Mouse (Mus musculus): ENCODE data around the gene Car9.
"Not testable (repeated sequence)": the region's sequence is repeated elsewhere in the genome, so short reads cannot be mapped to it uniquely, and the experiment has no call there.

The Car9 gene

GRCm38 (mm10) chr4:43506536-43507185 is at the start of gene Car9:
Gene Car9 (plus strand): TSS chr4:43506966.
- peak; percentile 86 to 88 for DNase-seq

DNA sequence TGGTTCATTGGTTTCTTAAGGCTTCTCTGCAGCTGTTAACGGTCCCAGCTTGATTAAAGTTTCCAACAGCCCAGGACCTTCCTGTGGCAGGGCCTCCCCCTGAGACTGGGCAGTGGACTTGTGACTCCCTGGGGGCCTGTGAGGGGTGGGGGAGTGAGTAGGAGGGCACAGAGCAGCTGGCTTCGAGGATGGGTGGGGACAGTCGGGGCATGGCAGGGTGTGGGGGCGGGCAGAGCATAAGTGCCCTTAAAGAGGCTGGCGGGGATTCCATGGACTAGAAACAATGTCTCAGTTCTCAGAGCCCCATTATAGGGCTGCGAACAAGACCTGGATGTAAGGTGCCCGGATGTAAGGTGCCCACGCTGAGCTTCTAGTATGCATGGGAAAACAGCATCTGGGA is 49.6 kb upstream of the Car9 start:
- no peak for DNase-seq

- no peak for DNase-seq
Observed at GRCm38 (mm10) chr4:43463102-43463501, 43.7 kb upstream of the Car9 start.

GRCm38 (mm10) chr4:43465935-43466334 is 40.8 kb upstream of the Car9 start:
- DNase-seq: no peak

GRCm38 (mm10) chr4:43466872-43467271 is 39.9 kb upstream of the Car9 start:
- DNase-seq: no peak

- no peak for DNase-seq
Observed at GRCm38 (mm10) chr4:43470301-43470700, 36.5 kb upstream of the Car9 start.

- DNase-seq: no peak
Observed at GRCm38 (mm10) chr4:43473636-43474035, 33.1 kb upstream of the Car9 start.

GRCm38 (mm10) chr4:43476604-43477003 is 30.2 kb upstream of the Car9 start:
- DNase-seq: no peak

DNA sequence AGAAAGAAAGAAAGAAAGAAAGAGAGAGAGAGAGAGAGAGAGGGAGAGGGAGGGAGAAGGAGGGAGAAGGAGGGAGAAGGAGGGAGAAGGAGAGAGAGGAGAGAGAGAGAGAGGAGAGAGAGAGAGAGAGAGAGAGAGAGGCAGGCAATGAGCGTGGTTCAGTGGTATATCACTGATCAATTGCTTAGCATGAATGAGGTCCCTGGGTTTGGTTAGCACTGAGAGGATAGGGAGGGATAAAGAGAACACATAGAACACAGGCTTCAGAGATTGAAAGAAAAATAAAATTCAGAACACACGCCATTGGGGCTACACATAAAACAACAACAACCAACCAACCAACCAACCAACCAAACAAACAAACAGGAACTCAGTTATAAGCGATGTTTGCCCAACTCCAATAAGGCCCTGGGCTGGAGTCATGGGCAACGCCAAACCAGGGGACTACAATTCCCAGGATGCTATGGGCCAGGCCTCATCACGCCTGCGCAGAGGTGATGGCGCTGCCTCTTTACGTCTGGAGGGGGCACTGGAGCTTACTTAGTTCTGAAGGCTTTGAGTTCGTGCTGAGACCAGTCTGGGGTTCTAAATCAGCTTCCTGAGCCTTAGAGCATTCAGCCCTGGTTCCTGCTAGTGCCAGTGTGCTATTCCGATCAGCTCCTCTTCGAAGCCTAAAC is 28.8 kb upstream of the Car9 start:
- peak; percentile 83 to 85 for DNase-seq

DNA sequence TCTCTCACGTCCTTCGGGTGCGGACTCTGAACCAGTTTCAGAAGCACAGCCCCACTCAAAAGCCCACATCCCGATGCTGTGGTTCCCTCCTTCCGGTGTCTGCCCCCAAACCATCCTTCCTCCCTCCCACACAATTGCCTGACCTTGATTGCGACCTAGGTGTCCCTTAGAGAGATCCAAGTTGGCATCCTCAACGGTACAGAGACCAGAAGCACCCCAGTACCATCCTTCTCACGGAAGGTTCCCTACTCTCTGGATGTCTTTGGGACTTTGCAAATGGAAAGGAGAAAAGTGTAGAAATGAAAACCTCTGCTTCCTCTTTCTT is 28.3 kb upstream of the Car9 start:
- DNase-seq: no peak

DNA sequence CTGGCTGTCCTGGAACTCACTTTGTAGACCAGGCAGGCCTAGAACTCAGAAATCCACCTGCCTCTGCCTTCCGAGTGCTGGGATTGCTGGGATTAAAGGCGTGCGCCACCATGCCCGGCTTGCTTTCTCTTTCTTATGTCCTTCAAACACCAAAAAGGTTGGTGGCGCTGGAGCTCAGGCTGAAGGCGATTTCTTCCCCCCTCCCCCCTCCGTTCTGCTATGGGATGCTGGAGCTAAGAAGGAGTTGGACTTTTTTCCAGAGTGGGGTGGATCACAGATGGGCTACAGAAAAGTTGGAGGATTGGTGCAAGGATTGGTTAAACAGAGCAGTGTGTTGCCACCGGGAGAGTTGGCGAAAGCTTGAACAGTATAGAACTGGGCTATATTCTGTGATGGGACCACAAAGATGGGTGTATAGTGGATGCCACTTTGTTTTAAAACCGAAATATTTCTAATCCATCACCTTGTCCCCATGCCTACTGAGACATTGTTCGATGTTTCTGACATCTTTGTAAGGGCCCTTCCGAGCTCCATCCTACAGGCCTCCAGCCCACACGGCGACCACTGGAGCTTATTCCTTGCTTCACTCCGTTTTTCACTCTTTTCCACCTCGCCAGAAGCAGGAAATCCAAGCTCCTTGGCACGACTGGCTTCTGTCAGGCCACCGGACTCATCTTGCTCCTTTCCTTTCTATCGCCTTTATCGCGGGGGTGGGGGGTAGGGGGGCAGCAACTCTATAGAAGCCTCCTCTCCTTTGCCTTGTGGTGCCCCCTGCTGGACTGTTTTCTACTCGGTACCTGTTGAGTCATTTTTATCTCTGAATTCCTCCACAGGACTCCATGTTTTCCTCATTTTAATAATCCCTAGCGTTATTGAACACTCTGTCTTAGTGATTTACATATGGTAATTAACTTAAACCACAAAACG is 27.6 kb upstream of the Car9 start:
- DNase-seq: peak; percentile 43 to 49

- no peak for DNase-seq
Observed at GRCm38 (mm10) chr4:43480985-43481384, 25.8 kb upstream of the Car9 start.

- DNase-seq: no peak
Observed at GRCm38 (mm10) chr4:43481894-43482456, 24.8 kb upstream of the Car9 start.

DNA sequence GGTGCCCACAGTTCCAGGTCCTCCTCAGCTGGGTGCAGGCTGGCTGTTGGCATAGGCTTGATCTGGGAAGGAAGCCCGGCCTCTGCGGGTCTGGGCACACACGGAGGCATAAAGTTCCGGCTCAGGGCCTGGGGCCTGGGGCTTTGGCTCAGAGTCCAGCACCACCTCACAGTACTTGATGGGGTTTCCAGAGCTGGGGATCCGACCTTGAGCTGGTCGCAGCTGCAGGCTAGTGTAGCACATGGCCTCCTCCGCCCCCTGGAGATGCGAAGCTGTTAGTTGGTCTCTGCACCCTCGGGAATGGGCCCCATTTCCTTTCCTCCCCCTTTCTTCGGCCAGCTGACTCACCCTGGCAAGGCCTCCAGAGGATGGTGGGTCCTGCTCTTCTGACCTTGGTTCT is 24.2 kb upstream of the Car9 start:
- peak; percentile 46 to 52 for DNase-seq

DNA sequence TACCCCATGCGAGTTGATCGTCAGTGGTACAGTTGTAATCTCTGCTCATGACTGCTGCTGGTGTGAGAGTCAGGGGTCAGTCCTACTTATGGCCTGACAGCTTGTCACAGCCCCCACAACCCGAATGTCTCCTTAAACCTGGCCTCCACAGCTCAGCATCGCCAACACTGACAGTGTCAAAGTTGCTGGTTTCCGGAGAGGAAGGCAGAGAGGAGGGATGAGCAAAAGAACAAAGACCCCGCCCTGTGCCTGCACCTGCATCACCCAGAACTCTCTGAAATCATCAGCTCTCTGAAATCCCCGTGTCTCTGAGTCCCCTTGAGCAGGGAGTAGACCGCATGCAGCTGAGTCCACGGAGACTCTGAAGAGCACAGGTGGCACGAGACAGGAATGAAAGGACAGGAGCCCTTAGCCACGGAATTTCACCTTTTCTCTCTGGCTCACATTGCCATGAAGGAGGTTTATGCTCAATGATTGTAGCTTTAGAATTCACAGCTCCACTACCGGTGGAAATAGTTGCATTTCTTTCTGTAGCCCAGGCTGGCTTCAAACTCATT is 23.2 kb upstream of the Car9 start, which contains the start of gene Sit1:
Gene Sit1 (minus strand): TSS at position 200 of the 557 bp plus-strand sequence.
- no peak for DNase-seq

GRCm38 (mm10) chr4:43485666-43486065 is 21.1 kb upstream of the Car9 start:
- not testable (repeated sequence) for DNase-seq

DNA sequence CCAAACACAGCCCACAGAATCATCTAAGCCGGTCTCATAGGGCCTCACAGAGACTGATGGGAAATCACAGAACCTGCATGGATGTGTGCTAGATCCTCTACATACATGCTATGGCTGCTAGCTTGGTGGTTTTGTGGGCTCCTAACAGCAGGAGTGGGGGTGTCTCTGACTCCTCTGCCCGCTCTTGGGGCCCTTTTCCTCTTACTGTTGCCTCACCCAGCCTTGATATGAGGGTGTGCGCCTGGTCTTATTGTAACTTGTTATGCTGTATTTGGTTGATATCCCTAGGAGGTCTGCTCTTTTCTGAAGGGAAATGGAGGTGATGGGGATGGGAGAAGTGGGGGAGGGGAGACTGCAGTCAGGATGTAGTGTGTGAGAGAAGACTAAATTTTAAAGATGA is 17.2 kb upstream of the Car9 start:
- no peak for DNase-seq

GRCm38 (mm10) chr4:43490801-43491200 is 16.0 kb upstream of the Car9 start:
- DNase-seq: no peak

GRCm38 (mm10) chr4:43492101-43492820 is 14.5 kb upstream of the Car9 start:
- DNase-seq: no peak

DNA sequence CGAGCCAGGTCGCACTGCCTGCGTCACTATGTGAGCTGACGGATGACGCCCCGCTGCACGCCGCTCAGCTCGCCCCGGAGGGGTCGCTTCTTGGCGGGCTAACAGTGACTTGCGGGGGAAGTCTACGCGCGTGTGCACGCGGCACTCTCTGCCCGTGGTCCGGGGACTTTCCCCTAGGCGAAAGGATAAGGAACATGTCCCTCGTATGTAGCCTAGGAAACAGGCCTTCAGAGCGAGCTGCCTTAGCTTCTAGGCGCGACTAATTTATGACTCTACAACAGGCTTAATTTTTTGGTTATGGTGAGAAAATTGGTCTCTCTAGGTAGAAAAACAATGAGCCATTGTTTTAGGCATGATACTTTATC is 14.0 kb upstream of the Car9 start, which contains the start of gene Ccdc107:
Gene Ccdc107 (plus strand): TSS at position 80 of the 365 bp plus-strand sequence.
- peak; percentile 89 to 93 for DNase-seq

GRCm38 (mm10) chr4:43493186-43493845 is 13.4 kb upstream of the Car9 start:
- peak; percentile 97 for DNase-seq

DNA sequence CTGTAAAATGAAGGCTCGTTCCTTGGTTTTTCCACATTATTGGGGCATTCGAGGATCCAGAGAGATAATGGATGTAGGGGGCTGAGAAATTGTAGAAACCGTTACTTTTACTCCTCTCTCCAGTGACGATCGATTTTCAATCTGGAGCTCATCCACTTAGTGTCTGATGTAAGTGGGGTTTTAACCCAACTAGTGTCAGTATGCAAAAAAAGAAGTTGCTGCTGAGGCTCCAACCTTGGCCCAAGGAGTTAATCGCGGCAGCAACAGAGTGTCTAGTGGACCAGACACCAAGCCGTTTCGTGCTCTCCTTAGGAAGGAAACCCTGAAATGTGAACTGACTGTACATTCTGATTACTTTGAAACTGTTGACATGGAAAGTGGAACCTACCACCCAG is 12.9 kb upstream of the Car9 start:
- peak in 1 of 2 experiments; percentile 29 for DNase-seq

All from cerebellum, postnatal 36 days (tissue).